Mouse (Mus musculus): ENCODE results near the gene Cyb5r4.

- no peak for TF ChIP-seq CTCF (IDR thresholded peaks at IDR 0.05)
- no peak for TF ChIP-seq EP300 (IDR thresholded peaks at IDR 0.05)
Measured at GRCm38 (mm10) chr9:87004701-87005434, 16.9 kb upstream of the Cyb5r4 start.

Data from lung, postnatal 0 days (tissue).